Mouse (Mus musculus) hindbrain, embryonic 11.5 days (tissue): ENCODE measurements around the gene Emc7. TPM values are rescaled to one million over a fixed set of nuclear protein-coding genes. Genes with fewer than 3 reads are reported as not detected.
"Not testable (repeated sequence)": the region's sequence is repeated elsewhere in the genome, so short reads cannot be mapped to it uniquely, and the experiment has no call there.

Experiments used
- ATAC-seq: fragments of 200-750 bp; cut with Nextera tagmentation; 2 replicates; pipeline ENCODE4 v1.8.0; 2017; ENCODE audit warnings: mild to moderate bottlenecking, moderate TSS enrichment, moderate library complexity; ENCODE audit not compliant: low FRiP score
- DNase-seq: peaks from one replicate; pipeline ENCODE4 v3.0.0-alpha.2; 2015; ENCODE audit warnings: low spot score
- H3K27ac ChIP-seq: fragments of 300-500 bp; sonication (generic); 2 replicates; pipeline ENCODE4 v1.5.1; 2014; ENCODE audit warnings: mild to moderate bottlenecking, low read depth, low read length
- H3K27me3 ChIP-seq: fragments of 300-500 bp; sonication (generic); 2 replicates; pipeline ENCODE4 v1.6.1; 2014; ENCODE audit warnings: mild to moderate bottlenecking, low read length, moderate library complexity, mixed read lengths; ENCODE audit not compliant: control insufficient read depth, insufficient read depth
- H3K36me3 ChIP-seq: fragments of 300-500 bp; sonication (generic); 2 replicates; pipeline ENCODE4 v1.6.1; 2014; ENCODE audit warnings: mild to moderate bottlenecking, low read length, moderate library complexity, mixed read lengths; ENCODE audit not compliant: control insufficient read depth, insufficient read depth
- H3K4me1 ChIP-seq: fragments of 300-500 bp; sonication (generic); replicated peaks from 2 replicates; pipeline ENCODE4 v1.6.1; 2014; ENCODE audit warnings: low read length, mixed read lengths; ENCODE audit not compliant: control insufficient read depth, insufficient read depth
- H3K4me2 ChIP-seq: fragments of 300-500 bp; sonication (generic); replicated peaks from 2 replicates; pipeline ENCODE4 v1.6.1; 2014; ENCODE audit warnings: mild to moderate bottlenecking, low read depth, low read length
- H3K4me3 ChIP-seq: fragments of 300-500 bp; sonication (generic); 2 replicates; pipeline ENCODE4 v1.5.1; 2014; ENCODE audit warnings: low read depth, low read length
- H3K9ac ChIP-seq: fragments of 300-500 bp; sonication (generic); 2 replicates; pipeline ENCODE4 v1.6.1; 2014; ENCODE audit warnings: low read depth, low read length
- H3K9me3 ChIP-seq: fragments of 300-500 bp; sonication (generic); 2 replicates; pipeline ENCODE4 v1.6.1; 2016; ENCODE audit warnings: low read length; ENCODE audit not compliant: control insufficient read depth
- WGBS: fragments of 180-500 bp; shearing (Covaris S2); extraction: QIAGEN DNeasy Blood & Tissue Kit; methylation state at CpG from one replicate; pipeline ENCODE4 v1.1.7; 2014; 5-methylcytosine and 5-hydroxymethylcytosine counted together
- polyA plus RNA-seq: library from polyadenylated mRNA; unstranded; fragments of >200 nt; fragmentation: Nextera tagmentation; extraction: Ambion mirVana; gene quantifications from 2 replicates; pipeline ENCODE4 v1.2.1, GENCODE M21; 2014

The Emc7 gene
- polyA plus RNA-seq, 1 experiment from 2014 or later = 13.0 TPM

DNA sequence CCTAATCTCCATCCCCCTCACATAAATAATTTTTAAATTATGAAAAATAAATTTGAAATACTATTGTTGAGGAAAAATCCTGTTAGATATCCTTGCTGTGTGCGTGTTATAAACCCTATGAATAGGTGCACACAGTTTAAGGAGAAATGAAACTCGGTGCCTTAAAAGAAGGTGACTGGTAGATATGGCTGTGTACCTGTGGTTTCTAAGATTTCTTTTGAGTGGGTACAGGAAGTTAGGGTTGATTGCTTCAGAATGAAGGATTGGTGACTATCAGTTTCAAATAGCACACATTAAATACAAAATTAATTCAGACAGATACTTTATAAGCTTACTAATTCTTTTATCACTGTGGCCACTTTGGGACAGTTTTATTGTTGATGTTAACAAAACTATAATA is 17.2 kb upstream of the Emc7 start:
- no peak for DNase-seq
- H3K27me3 ChIP-seq = no peaks in the 10 kb centered on the region
- no peak for ATAC-seq
- no peaks in the 10 kb centered on the region for H3K9me3 ChIP-seq
- no peak overlapping the region for H3K4me3 ChIP-seq
- no peak overlapping the region for H3K27ac ChIP-seq
- no peaks in the 10 kb centered on the region for H3K36me3 ChIP-seq
- no peak overlapping the region for H3K9ac ChIP-seq
- WGBS = 87% methylated on average over 2 of the region's 2 CpGs
- H3K4me1 ChIP-seq = no peaks in the 10 kb centered on the region
- H3K4me2 ChIP-seq = no peak overlapping the region

DNA sequence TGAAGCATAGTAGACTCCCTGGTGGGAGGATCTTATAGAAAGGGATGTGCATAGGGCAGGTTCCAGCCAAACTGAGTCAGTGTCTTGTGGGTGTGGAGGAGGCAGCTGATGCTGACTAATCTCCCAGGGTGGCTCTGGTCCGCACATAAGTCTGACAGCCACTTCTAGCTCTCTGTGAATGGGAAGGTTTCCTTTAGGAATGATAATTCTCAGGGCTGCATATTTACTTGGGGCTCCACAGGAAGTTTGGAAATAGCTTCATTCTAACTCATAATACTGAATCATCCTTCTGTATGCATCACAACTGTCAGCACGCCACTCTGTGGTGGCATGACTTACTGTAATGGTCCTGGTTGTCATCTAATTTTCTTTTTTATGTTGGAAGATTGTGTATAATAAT is 11.3 kb upstream of the Emc7 start:
- ATAC-seq = no peak
- Histone ChIP-seq H3K27me3 (no peaks in the 10 kb centered on the region), H3K27ac (no peak overlapping the region), H3K9me3 (no peaks in the 10 kb centered on the region), H3K36me3 (no peaks in the 10 kb centered on the region), H3K4me1 (no peaks in the 10 kb centered on the region), H3K4me2 (no peak overlapping the region), H3K4me3 (no peak overlapping the region), H3K9ac (no peak overlapping the region)
- DNase-seq = no peak
- WGBS = 79% methylated on average over 2 of the region's 2 CpGs

DNA sequence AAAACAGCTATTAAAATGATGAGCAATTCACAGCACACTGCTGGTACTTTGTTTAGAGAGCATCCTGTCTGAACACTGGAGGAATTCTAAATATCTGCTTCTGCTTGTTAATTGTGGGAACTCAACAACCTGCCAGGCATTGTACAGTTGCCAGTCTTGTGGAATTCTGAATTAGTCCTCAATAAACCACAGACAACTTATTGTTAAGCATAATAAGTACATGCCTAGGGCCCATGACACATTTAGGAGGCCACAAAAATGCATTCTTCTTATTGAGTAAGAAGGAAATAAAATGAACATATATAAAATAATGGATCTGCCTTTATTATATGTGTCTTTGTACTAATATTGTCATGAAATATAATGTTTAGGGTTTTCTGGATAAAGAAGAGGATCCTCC is 9.3 kb upstream of the Emc7 start:
- Histone ChIP-seq H3K27ac (no peak overlapping the region), H3K36me3 (no peaks in the 10 kb centered on the region), H3K9me3 (no peaks in the 10 kb centered on the region), H3K4me1 (no peaks in the 10 kb centered on the region), H3K4me3 (no peak overlapping the region), H3K27me3 (no peaks in the 10 kb centered on the region), H3K9ac (no peak overlapping the region), H3K4me2 (no peak overlapping the region)
- ATAC-seq (no peak), DNase-seq (no peak)

DNA sequence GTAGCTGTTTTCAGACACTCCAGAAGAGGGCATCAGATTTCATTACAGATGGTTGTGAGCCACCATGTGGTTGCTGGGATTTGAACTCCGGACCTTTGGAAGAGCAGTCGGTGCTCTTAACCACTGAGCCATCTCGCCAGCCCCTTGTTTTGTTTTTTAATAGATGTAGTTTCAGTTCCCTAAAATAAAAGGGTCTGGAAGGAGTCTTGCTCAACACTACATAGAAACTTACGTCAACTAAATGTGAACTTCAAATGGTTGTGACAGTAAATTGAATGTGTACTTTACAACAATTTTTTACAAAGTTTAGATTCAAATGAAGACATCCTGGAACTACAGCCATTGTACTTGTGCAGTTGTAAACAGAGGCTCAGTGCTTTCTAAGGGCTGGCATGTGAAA is 6.8 kb upstream of the Emc7 start:
- H3K27me3 ChIP-seq, H3K4me1 ChIP-seq, H3K9ac ChIP-seq, H3K4me3 ChIP-seq, ATAC-seq, H3K4me2 ChIP-seq, H3K9me3 ChIP-seq, H3K36me3 ChIP-seq, H3K27ac ChIP-seq, DNase-seq: not testable (repeated sequence)
- 76% methylated on average over 4 of the region's 4 CpGs for WGBS

DNA sequence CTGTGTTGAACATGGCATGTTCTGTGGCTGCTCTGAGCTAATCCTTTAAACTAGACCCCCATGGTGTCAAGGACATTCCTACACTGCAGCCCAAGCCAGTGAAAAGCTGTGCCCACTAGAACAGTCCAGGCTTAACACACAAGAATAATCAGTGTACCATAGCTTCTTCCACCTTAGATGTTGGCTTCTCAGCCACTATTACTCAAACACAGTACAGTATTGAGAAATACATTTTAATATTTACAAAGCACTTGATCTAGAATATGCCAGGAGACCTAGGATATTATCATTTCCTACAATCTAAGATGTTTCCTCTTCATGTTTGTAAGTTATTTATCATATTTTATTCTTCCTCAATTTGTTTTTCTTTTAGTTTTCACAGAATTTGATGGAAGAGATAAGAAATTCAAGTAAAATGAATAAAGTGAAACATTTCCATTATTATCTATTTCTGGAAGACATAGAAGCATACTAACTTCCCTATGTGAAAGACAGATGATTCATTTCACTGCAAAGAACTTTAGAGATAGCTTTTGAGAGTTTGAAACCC is 6.2 kb upstream of the Emc7 start:
- no peak for DNase-seq
- Histone ChIP-seq H3K27me3 (no peaks in the 10 kb centered on the region), H3K4me1 (no peaks in the 10 kb centered on the region), H3K9me3 (no peaks in the 10 kb centered on the region), H3K4me2 (no peak overlapping the region), H3K4me3 (no peak overlapping the region), H3K36me3 (no peaks in the 10 kb centered on the region), H3K9ac (no peak overlapping the region), H3K27ac (no peak overlapping the region)
- ATAC-seq = no peak

DNA sequence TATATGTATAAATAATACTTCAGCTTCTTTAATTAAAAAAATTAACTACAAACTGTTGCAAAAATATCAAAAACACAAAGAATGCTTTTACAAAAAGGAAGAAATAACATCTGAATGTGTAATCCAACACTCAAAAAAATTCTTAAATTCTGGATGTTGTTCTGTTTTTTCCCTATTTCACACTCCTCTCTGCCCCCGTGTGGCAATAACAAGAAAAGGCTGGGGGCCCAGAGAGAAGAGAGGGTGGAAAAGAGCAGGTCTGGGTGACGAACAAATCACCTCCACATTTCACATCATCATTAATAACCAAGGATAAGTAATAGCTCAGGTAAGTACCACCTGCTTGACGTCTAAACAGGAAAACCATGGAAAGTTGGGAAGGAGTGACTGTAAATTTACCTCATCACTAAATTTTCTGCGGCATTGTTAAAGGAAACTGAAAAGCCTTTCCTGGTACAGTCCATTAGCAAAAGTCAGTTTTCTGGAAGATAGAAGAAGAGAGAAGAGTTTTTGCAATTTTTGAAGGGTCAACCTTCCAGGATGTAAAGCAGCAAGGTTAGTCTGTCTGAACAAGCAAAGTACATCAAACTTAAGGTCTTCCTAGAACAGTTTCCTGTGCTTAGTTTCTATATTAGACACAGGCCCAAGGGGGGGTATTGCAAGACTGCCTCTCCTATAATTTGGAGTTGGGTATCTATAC is 5.0 kb upstream of the Emc7 start:
- Histone ChIP-seq H3K9me3 (no peaks in the 10 kb centered on the region), H3K9ac (no peak overlapping the region), H3K4me3 (no peak overlapping the region), H3K27me3 (no peaks in the 10 kb centered on the region), H3K4me2 (no peak overlapping the region), H3K36me3 (no peaks in the 10 kb centered on the region), H3K27ac (no peak overlapping the region), H3K4me1 (no peaks in the 10 kb centered on the region)
- DNase-seq = peak; percentile 33
- 38% methylated on average over 4 of the region's 4 CpGs for WGBS
- ATAC-seq = no peak

DNA sequence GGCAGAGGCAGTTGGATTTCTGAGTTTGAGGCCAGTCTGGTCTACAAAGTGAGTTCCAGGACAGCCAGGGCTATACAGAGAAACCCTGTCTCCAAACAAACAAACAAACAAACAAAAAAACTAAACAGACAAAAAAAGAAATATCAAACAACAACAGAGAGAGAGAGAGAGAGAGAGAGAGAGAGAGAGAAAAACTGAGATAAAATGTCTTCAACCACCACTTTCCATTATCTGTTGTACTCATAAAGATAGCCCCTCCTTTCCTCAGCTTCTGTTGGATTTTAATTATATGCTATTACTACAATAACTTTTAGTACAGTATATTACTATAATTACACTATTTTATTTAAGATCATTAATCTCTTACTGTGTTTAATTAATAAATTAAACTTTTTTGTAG is 2.3 kb upstream of the Emc7 start:
- H3K9ac ChIP-seq, H3K36me3 ChIP-seq, H3K27me3 ChIP-seq, DNase-seq, ATAC-seq, H3K4me1 ChIP-seq, H3K4me2 ChIP-seq, H3K27ac ChIP-seq, H3K4me3 ChIP-seq, H3K9me3 ChIP-seq: not testable (repeated sequence)

DNA sequence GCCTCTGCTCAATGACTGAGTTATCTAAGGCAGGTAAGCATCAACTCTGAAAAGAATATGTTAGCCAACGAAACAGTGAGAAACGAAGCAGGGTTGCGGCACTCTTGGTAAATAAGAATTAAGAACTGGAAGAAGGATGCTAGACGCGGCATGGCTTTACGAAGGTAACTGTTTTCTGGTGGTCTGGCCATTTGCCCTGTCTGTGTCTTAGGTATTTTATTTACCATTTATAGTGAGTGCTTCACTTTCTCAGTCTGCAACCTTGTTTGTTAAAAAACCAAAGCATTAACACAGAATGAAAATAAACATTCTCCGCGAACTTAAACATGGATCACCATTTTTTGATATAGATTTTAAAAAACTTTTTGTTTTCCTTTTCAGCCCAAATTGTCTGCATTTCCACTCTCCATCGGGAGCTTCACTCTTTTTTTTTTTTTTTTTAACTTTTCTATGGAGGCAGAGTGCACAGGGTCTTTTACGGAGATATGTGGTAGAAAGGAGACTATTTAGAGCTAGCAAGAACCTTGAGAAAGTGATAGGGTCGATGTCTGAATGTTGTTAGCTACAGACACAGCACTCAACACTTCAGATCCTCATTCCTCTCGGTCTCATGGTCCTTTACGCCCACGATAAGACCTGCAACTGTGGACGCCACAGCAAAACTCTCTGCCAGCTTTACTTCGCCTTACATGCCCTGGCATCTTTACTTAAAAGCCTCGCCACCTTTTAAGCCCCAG is 504 bp upstream of the Emc7 start:
- peak; percentile 65; the same call in 1 of the 2 replicates for ATAC-seq

DNA sequence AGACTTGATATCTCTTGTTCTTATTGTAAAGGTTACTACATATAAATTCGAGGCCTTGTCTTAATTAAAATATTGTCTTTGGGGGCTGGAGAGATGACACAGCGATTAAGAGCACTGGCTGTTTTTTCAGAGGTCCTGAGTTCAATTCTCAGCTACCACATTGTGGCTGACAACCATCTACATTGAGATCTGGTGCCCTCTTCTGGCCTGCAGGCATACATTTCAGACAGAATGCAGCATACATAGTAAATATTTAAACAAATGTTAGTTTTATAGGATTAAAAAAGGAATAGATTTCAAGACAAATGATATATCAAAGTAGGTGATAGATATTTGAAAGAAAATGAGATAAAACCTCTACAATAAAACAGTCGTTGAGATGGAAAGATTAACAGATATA is 5.8 kb downstream of the Emc7 start:
- no peak overlapping the region for H3K9ac ChIP-seq
- H3K4me2 ChIP-seq = no peak overlapping the region
- DNase-seq = no peak
- H3K4me1 ChIP-seq = no peaks in the 10 kb centered on the region
- no peak for ATAC-seq
- no peak overlapping the region for H3K27ac ChIP-seq
- H3K9me3 ChIP-seq = no peaks in the 10 kb centered on the region
- H3K36me3 ChIP-seq = no peaks in the 10 kb centered on the region
- 86% methylated on average over 3 of the region's 3 CpGs for WGBS
- no peak overlapping the region for H3K4me3 ChIP-seq
- H3K27me3 ChIP-seq = no peaks in the 10 kb centered on the region

More for the DNA sequence above, 504 bp upstream of the Emc7 start:
- H3K27ac ChIP-seq = peak overlapping the region; percentile 12
- H3K4me2 ChIP-seq = peak overlapping the region; percentile 36
- no peaks in the 10 kb centered on the region for H3K36me3 ChIP-seq
- peak overlapping the region; percentile 76 for H3K4me3 ChIP-seq
- H3K27me3 ChIP-seq = no peaks in the 10 kb centered on the region
- H3K9me3 ChIP-seq = no peaks in the 10 kb centered on the region
- 34% methylated on average over 17 of the region's 17 CpGs for WGBS
- H3K4me1 ChIP-seq = no peaks in the 10 kb centered on the region
- no peak for DNase-seq
- H3K9ac ChIP-seq = peak overlapping the region; percentile 82
